Mouse (Mus musculus): Measurements from ENCODE around the gene Parp1. TPM values are rescaled to one million over a fixed set of nuclear protein-coding genes. Genes with fewer than 3 reads are reported as not detected.
A peak's percentile ranks its signal among the peaks of the same experiment; 100 is the strongest.

Parp1 gene
- polyA plus RNA-seq, 2 experiments = 47.3 to 47.7 TPM

GRCm38 (mm10) chr1:180547751-180548669 lies 20.7 kb upstream of the Parp1 start:
- Histone ChIP-seq H3K27ac (no peak overlapping the region), H3K27me3 (ENCODE audit: control insufficient read depth, insufficient read depth, low read length) (no peaks in the 10 kb centered on the region), H3K36me3 (replicated peaks; ENCODE audit: control insufficient read depth, insufficient read depth, low read depth) (no peaks in the 10 kb centered on the region), H3K9ac (replicated peaks) (no peak overlapping the region), H3K9me3 (ENCODE audit: control insufficient read depth, low read length) (no peaks in the 10 kb centered on the region), H3K4me2 (ENCODE audit: low read depth) (peak overlapping the region; percentile 26; the same call in 1 of the 2 replicates), H3K4me3 (ENCODE audit: insufficient read depth in 1 of 2, low read depth in 2 of 2, low read length in 2 of 2) (no peak overlapping the region), H3K4me1 (replicated peaks; ENCODE audit: control insufficient read depth in 2 of 2, insufficient read depth in 2 of 2, low read length in 1 of 2) (0 out of 4 replicates have a peak, but pooled peaks cover 0 to 4% of the 10 kb centered on the region in 2 experiments)
- TF ChIP-seq CTCF (IDR thresholded peaks at IDR 0.05; ENCODE audit: low read depth) = no peak
- TF ChIP-seq EP300 (IDR thresholded peaks at IDR 0.05; ENCODE audit: low read depth) = no peak
- no peak for DNase-seq (ENCODE audit: low read depth in 3 of 3, low spot score in 3 of 3)
- WGBS (ENCODE audit: insufficient replicate concordance) = 4% methylated on average over 16 of the region's 16 CpGs
- ATAC-seq (ENCODE audit: insufficient read depth) = no peak

GRCm38 (mm10) chr1:180549539-180550308 lies 19.0 kb upstream of the Parp1 start:
- no peak for ATAC-seq (ENCODE audit: insufficient read depth)
- H3K36me3 ChIP-seq (replicated peaks; ENCODE audit: control insufficient read depth, insufficient read depth, low read depth) = no peaks in the 10 kb centered on the region
- no peak overlapping the region for H3K4me2 ChIP-seq (ENCODE audit: low read depth)
- no peak for TF ChIP-seq CTCF (IDR thresholded peaks at IDR 0.05; ENCODE audit: low read depth)
- H3K4me1 ChIP-seq (replicated peaks; ENCODE audit: control insufficient read depth in 2 of 2, insufficient read depth in 2 of 2, low read length in 1 of 2) = 0 out of 4 replicates have a peak, but pooled peaks cover 0 to 4% of the 10 kb centered on the region in 2 experiments
- no peak overlapping the region for H3K9ac ChIP-seq (replicated peaks)
- H3K27ac ChIP-seq = no peak overlapping the region
- H3K9me3 ChIP-seq (ENCODE audit: control insufficient read depth, low read length) = no peaks in the 10 kb centered on the region
- H3K4me3 ChIP-seq (ENCODE audit: insufficient read depth in 1 of 2, low read depth in 2 of 2, low read length in 2 of 2) = no peak overlapping the region
- H3K27me3 ChIP-seq (ENCODE audit: control insufficient read depth, insufficient read depth, low read length) = no peaks in the 10 kb centered on the region
- 68% methylated on average over 7 of the region's 7 CpGs for whole genome bisulfite sequencing (ENCODE audit: insufficient replicate concordance)
- no peak for DNase-seq (ENCODE audit: low read depth in 3 of 3, low spot score in 3 of 3)

GRCm38 (mm10) chr1:180550770-180551169 lies 18.0 kb upstream of the Parp1 start:
- ATAC-seq (ENCODE audit: insufficient read depth) = no peak

GRCm38 (mm10) chr1:180556899-180557298 lies 11.8 kb upstream of the Parp1 start:
- Histone ChIP-seq H3K9ac (replicated peaks) (no peak overlapping the region; the same call in 1 of the 2 replicates), H3K27ac (no peak overlapping the region), H3K4me1 (replicated peaks; ENCODE audit: control insufficient read depth in 2 of 2, insufficient read depth in 2 of 2, low read length in 1 of 2) (peaks cover 0 to 4% of the 10 kb centered on the region in 2 experiments; a peak in 2 of 4 replicates), H3K36me3 (replicated peaks; ENCODE audit: control insufficient read depth, insufficient read depth, low read depth) (no peaks in the 10 kb centered on the region), H3K4me2 (ENCODE audit: low read depth) (no peak overlapping the region), H3K4me3 (ENCODE audit: insufficient read depth in 1 of 2, low read depth in 2 of 2, low read length in 2 of 2) (no peak overlapping the region), H3K9me3 (ENCODE audit: control insufficient read depth, low read length) (no peaks in the 10 kb centered on the region), H3K27me3 (ENCODE audit: control insufficient read depth, insufficient read depth, low read length) (no peaks in the 10 kb centered on the region)
- WGBS (ENCODE audit: insufficient replicate concordance) = 33% methylated on average over 5 of the region's 5 CpGs
- TF ChIP-seq CTCF (IDR thresholded peaks at IDR 0.05; ENCODE audit: low read depth) = no peak
- no peak for TF ChIP-seq EP300 (IDR thresholded peaks at IDR 0.05; ENCODE audit: low read depth)
- no peak for ATAC-seq (ENCODE audit: insufficient read depth)
- no peak for DNase-seq (ENCODE audit: low read depth in 3 of 3, low spot score in 3 of 3)

More at GRCm38 (mm10) chr1:180550770-180551169, 18.0 kb upstream of the Parp1 start:
- TF ChIP-seq EP300 (IDR thresholded peaks at IDR 0.05; ENCODE audit: low read depth) = no peak
- TF ChIP-seq CTCF (IDR thresholded peaks at IDR 0.05; ENCODE audit: low read depth) = peak; percentile 62
- Histone ChIP-seq H3K27me3 (ENCODE audit: control insufficient read depth, insufficient read depth, low read length) (no peaks in the 10 kb centered on the region), H3K4me2 (ENCODE audit: low read depth) (no peak overlapping the region), H3K9ac (replicated peaks) (no peak overlapping the region), H3K4me1 (replicated peaks; ENCODE audit: control insufficient read depth in 2 of 2, insufficient read depth in 2 of 2, low read length in 1 of 2) (0 out of 4 replicates have a peak, but pooled peaks cover 0 to 4% of the 10 kb centered on the region in 2 experiments), H3K27ac (no peak overlapping the region), H3K4me3 (ENCODE audit: insufficient read depth in 1 of 2, low read depth in 2 of 2, low read length in 2 of 2) (no peak overlapping the region), H3K9me3 (ENCODE audit: control insufficient read depth, low read length) (no peaks in the 10 kb centered on the region), H3K36me3 (replicated peaks; ENCODE audit: control insufficient read depth, insufficient read depth, low read depth) (no peaks in the 10 kb centered on the region)
- DNase-seq (ENCODE audit: low read depth in 3 of 3, low spot score in 3 of 3) = no peak
- 23% methylated on average over 5 of the region's 5 CpGs for WGBS (ENCODE audit: insufficient replicate concordance)

GRCm38 (mm10) chr1:180559454-180559853 lies 9.3 kb upstream of the Parp1 start:
- no peak for ATAC-seq (ENCODE audit: insufficient read depth)
- no peak overlapping the region for H3K4me3 ChIP-seq (ENCODE audit: insufficient read depth in 1 of 2, low read depth in 2 of 2, low read length in 2 of 2)
- H3K27me3 ChIP-seq (ENCODE audit: control insufficient read depth, insufficient read depth, low read length) = no peaks in the 10 kb centered on the region
- H3K36me3 ChIP-seq (replicated peaks; ENCODE audit: control insufficient read depth, insufficient read depth, low read depth) = no peaks in the 10 kb centered on the region
- 60% methylated on average over 8 of the region's 8 CpGs for WGBS (ENCODE audit: insufficient replicate concordance)
- H3K9ac ChIP-seq (replicated peaks) = no peak overlapping the region
- no peak overlapping the region for H3K4me2 ChIP-seq (ENCODE audit: low read depth)
- no peak overlapping the region for H3K27ac ChIP-seq
- peaks cover 0 to 4% of the 10 kb centered on the region in 2 experiments; a peak in 2 of 4 replicates for H3K4me1 ChIP-seq (replicated peaks; ENCODE audit: control insufficient read depth in 2 of 2, insufficient read depth in 2 of 2, low read length in 1 of 2)
- TF ChIP-seq CTCF (IDR thresholded peaks at IDR 0.05; ENCODE audit: low read depth) = no peak
- no peak for TF ChIP-seq EP300 (IDR thresholded peaks at IDR 0.05; ENCODE audit: low read depth)
- no peak for DNase-seq (ENCODE audit: low read depth in 3 of 3, low spot score in 3 of 3)
- no peaks in the 10 kb centered on the region for H3K9me3 ChIP-seq (ENCODE audit: control insufficient read depth, low read length)
